Mouse (Mus musculus): ENCODE measurements at regions not wholly inside any gene's neighbourhood (a gene's known extent, or its start where the extent isn't known, plus 50 kb on each side); places are given as distances from the start of the nearest gene placed in this dataset.
A peak's percentile ranks its signal among the peaks of the same experiment; 100 is the strongest.

DNA sequence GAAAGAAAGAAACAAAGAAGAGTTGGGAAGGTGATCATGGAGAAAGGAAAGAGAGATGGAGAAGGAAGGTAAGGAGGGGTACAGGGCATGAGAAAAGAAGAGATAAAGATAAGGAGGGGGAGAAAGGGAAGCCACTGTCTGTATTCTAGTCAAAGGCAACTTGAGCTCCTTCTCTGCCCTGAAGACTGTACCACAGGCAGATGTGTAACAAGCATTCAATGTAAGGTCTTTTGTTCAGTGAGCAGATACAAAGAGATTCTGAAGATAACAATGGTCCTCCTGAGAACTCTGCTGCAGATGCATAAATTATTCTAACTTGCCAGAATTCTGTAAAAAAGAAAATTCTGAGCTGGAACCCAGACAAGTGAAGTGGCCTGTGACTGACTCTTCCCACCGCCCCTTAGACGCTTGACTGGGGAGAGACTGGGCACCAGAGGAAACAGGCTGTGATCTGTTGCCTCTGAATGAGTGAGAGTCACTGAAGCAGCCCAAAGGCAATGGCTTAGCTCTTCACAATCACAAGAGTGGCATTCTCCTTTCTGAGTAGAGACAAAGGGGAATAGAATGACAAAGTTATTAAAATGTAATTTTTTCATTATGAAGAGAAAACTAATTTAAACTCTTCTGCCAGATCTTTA lies 564.0 kb upstream of the Arpp21 start:
- TF ChIP-seq CTCF (IDR thresholded peaks at IDR 0.05; ENCODE audit: borderline replicate concordance, insufficient read depth, low read depth, low read length) = no peak
- no peak for TF ChIP-seq POLR2A (IDR thresholded peaks at IDR 0.05; ENCODE audit: borderline replicate concordance, insufficient read depth, low read length)
- H3K4me1 ChIP-seq (ENCODE audit: control insufficient read depth, insufficient read depth, low read length) = no peaks in the 10 kb centered on the region
- H3K4me3 ChIP-seq (replicated peaks; ENCODE audit: insufficient read depth, low read depth, low read length) = no peak overlapping the region
- H3K27me3 ChIP-seq (ENCODE audit: control insufficient read depth, insufficient read depth, low read length) = no peaks in the 10 kb centered on the region
- DNase-seq = no peak
- WGBS = 50% methylated on average over 2 of the region's 2 CpGs
- no peak overlapping the region for H3K27ac ChIP-seq (ENCODE audit: insufficient read depth, low read length)

DNA sequence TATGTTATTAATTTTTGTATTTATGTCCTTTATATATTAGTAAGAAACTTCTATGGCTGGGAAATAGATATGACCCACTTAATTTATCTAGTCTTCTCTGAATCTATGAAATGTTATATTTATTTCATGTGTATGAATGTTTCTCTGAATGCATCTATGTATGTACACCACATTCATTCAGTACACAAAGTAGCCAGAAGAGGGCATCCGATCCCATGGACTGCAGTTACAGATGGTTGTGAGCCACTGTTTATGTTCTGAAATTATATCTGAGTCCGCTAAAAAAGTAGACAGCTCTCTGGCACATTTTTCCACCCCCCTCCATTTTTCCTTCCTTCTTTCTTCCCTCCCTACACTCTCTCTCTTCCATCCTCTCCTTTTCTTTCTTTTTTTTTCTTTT lies 557.8 kb upstream of the Arpp21 start:
- DNase-seq = no peak
- Histone ChIP-seq H3K4me1 (ENCODE audit: control insufficient read depth, insufficient read depth, low read length) (no peaks in the 10 kb centered on the region), H3K27me3 (ENCODE audit: control insufficient read depth, insufficient read depth, low read length) (no peaks in the 10 kb centered on the region), H3K27ac (ENCODE audit: insufficient read depth, low read length) (no peak overlapping the region), H3K4me3 (replicated peaks; ENCODE audit: insufficient read depth, low read depth, low read length) (no peak overlapping the region)
- TF ChIP-seq CTCF (IDR thresholded peaks at IDR 0.05; ENCODE audit: borderline replicate concordance, insufficient read depth, low read depth, low read length) (no peak), POLR2A (IDR thresholded peaks at IDR 0.05; ENCODE audit: borderline replicate concordance, insufficient read depth, low read length) (no peak)
- 79% methylated on average over 2 of the region's 2 CpGs for WGBS

DNA sequence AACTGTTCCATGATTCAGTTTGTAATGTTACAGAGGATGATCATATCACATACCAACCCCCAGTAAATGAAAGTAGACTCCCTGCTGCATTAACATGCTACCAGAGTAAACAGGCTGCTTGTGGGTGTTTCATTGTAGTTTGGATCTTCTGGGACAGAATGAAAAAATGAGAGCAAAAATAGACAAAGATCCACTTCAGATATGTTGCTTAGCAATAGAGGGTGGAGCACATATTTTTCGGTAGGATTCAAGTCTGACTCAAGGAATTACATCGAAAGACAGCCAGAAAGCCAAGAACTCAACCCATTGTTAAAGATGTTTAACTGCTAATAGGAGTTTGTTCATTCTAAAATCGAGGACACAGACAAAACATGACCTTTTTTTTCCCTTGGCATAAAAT lies 536.2 kb upstream of the Arpp21 start:
- no peaks in the 10 kb centered on the region for H3K27me3 ChIP-seq (ENCODE audit: control insufficient read depth, insufficient read depth, low read length)
- H3K4me1 ChIP-seq (ENCODE audit: control insufficient read depth, insufficient read depth, low read length) = no peaks in the 10 kb centered on the region
- WGBS = 77% methylated on average over 3 of the region's 3 CpGs
- TF ChIP-seq CTCF (IDR thresholded peaks at IDR 0.05; ENCODE audit: borderline replicate concordance, insufficient read depth, low read depth, low read length) = no peak
- DNase-seq = no peak
- H3K4me3 ChIP-seq (replicated peaks; ENCODE audit: insufficient read depth, low read depth, low read length) = no peak overlapping the region
- H3K27ac ChIP-seq (ENCODE audit: insufficient read depth, low read length) = no peak overlapping the region

DNA sequence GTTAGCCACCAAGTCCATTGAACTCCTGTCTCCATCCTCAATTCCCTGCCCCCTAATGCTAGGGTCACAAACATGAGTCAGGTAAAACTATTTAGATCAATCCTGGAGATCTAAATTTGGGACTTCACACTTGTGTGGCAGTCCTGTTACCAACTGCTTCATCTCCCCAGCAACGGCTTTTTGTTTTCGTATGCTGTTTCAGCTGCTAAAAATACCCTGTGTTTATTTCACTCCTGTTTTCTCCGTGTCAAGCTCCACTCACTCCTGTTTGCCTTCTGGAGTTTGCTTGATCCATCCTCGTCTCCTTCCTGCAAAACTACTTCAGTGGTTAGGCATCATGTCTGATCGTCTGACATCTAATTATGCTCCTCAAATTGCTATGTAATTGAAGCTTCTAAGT lies 508.9 kb upstream of the Arpp21 start:
- H3K4me1 ChIP-seq (ENCODE audit: control insufficient read depth, insufficient read depth, low read length) = no peaks in the 10 kb centered on the region; the same call in 1 of the 2 replicates
- no peak for TF ChIP-seq CTCF (IDR thresholded peaks at IDR 0.05; ENCODE audit: borderline replicate concordance, insufficient read depth, low read depth, low read length)
- no peak for TF ChIP-seq POLR2A (IDR thresholded peaks at IDR 0.05; ENCODE audit: borderline replicate concordance, insufficient read depth, low read length)
- 48% methylated on average over 5 of the region's 5 CpGs for WGBS
- no peak overlapping the region for H3K4me3 ChIP-seq (replicated peaks; ENCODE audit: insufficient read depth, low read depth, low read length)
- H3K27me3 ChIP-seq (ENCODE audit: control insufficient read depth, insufficient read depth, low read length) = no peaks in the 10 kb centered on the region
- no peak overlapping the region for H3K27ac ChIP-seq (ENCODE audit: insufficient read depth, low read length)
- DNase-seq = no peak

DNA sequence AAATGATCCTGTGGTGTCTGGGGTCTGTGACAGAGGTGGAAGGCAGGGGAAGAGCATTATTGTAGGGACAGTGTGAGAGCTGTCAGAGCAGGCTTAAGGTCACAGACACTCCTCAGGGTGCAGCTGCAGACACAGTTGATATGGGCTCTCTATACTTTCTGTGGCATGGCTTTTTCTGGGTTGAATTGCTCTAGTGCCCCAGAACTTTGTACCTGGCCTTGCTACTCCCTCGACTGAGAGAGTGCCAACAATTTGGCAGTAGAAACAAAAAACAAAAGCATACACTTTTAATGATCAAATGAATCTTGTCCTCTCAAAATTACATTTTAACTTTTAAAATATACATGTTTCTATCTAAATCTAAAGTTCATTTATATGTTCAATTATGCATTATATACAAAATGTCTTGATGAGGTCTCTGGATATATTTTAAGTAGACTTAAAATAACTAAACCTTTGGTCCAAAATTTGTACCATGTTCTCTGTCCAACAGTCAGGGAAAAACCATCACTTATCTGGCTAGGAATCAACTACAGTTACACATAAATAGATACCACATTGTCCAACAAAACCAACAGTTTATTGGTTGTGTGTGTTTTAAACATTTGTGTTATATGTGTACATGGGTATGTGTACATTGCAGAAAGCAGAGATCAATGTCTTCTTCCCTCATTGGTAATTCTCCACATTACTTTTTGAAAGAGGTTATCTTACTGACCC lies 508.3 kb upstream of the Arpp21 start:
- DNase-seq = no peak
- Histone ChIP-seq H3K27ac (ENCODE audit: insufficient read depth, low read length) (no peak overlapping the region), H3K4me3 (replicated peaks; ENCODE audit: insufficient read depth, low read depth, low read length) (no peak overlapping the region), H3K27me3 (ENCODE audit: control insufficient read depth, insufficient read depth, low read length) (no peaks in the 10 kb centered on the region), H3K4me1 (ENCODE audit: control insufficient read depth, insufficient read depth, low read length) (no peaks in the 10 kb centered on the region; the same call in 1 of the 2 replicates)
- TF ChIP-seq POLR2A (IDR thresholded peaks at IDR 0.05; ENCODE audit: borderline replicate concordance, insufficient read depth, low read length) (no peak), CTCF (IDR thresholded peaks at IDR 0.05; ENCODE audit: borderline replicate concordance, insufficient read depth, low read depth, low read length) (no peak)
- WGBS = 39% methylated on average over 1 of the region's 1 CpGs

DNA sequence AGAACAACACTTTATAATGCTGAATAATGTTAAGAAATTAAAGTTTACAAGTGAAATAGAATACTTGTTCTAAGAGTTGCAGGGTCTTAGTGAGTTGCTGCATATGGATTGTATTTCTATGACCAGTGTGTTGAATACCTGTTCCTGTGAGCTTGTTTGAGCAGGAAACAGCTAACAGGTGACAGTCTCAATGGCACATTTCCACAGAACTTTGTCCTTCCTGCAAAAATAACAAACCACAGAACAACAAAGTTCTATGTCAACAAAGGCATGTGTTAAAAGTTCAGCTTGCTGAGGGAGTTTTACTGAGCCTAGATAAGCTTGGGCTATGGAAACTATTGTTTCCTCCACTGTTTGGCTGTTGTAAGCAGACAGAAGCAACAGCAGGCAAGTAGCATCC lies 500.0 kb upstream of the Arpp21 start:
- TF ChIP-seq CTCF (IDR thresholded peaks at IDR 0.05; ENCODE audit: borderline replicate concordance, insufficient read depth, low read depth, low read length) (no peak), POLR2A (IDR thresholded peaks at IDR 0.05; ENCODE audit: borderline replicate concordance, insufficient read depth, low read length) (no peak)
- Histone ChIP-seq H3K4me3 (replicated peaks; ENCODE audit: insufficient read depth, low read depth, low read length) (no peak overlapping the region), H3K4me1 (ENCODE audit: control insufficient read depth, insufficient read depth, low read length) (no peaks in the 10 kb centered on the region), H3K27me3 (ENCODE audit: control insufficient read depth, insufficient read depth, low read length) (no peaks in the 10 kb centered on the region), H3K27ac (ENCODE audit: insufficient read depth, low read length) (no peak overlapping the region)
- DNase-seq = no peak

DNA sequence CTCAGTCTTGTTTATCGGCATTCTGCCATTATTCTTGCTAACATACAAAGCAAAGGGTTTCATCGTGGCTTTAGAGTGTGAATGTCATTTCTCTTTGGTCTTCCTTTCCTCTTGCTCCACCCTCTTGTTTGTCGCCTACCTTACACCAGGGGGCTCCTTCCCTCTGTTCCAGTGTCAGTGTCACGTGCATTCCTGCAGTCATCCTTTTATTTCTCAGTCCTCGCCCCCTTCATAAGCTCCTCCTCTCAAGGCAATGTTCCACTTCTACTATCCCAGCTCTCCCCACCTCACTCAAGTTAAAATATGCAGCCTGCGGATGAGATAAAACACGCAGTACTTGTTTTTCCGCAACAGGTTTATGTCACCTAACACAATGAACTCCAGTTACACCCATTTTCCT lies 489.8 kb upstream of the Arpp21 start:
- Histone ChIP-seq H3K4me1 (ENCODE audit: control insufficient read depth, insufficient read depth, low read length) (no peaks in the 10 kb centered on the region), H3K27me3 (ENCODE audit: control insufficient read depth, insufficient read depth, low read length) (no peaks in the 10 kb centered on the region), H3K27ac (ENCODE audit: insufficient read depth, low read length) (no peak overlapping the region), H3K4me3 (replicated peaks; ENCODE audit: insufficient read depth, low read depth, low read length) (no peak overlapping the region)
- TF ChIP-seq POLR2A (IDR thresholded peaks at IDR 0.05; ENCODE audit: borderline replicate concordance, insufficient read depth, low read length) (no peak), CTCF (IDR thresholded peaks at IDR 0.05; ENCODE audit: borderline replicate concordance, insufficient read depth, low read depth, low read length) (peak; percentile 36; the same call in 1 of the 2 replicates)
- WGBS = 68% methylated on average over 8 of the region's 8 CpGs
- no peak for DNase-seq

DNA sequence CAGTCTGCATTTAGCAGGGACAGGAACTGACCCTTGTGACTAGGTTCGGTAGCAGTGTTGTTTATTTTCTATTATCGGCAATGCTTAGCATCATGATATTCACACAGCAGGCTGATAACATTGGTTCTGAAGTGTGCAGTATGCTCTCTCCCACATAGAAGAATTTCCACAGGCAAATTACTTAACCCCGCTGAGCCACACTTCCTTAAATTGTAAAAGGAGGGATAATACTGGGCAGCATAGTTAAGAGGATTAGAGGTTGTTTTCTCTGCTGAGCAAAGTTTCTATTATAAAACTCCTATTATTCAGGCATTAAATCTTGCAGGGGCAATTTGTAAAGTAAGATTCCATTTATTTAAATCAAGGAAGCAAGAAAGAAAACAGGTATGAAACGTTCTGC lies 489.4 kb upstream of the Arpp21 start:
- H3K27ac ChIP-seq (ENCODE audit: insufficient read depth, low read length) = no peak overlapping the region
- no peak for TF ChIP-seq POLR2A (IDR thresholded peaks at IDR 0.05; ENCODE audit: borderline replicate concordance, insufficient read depth, low read length)
- TF ChIP-seq CTCF (IDR thresholded peaks at IDR 0.05; ENCODE audit: borderline replicate concordance, insufficient read depth, low read depth, low read length) = no peak
- no peaks in the 10 kb centered on the region for H3K4me1 ChIP-seq (ENCODE audit: control insufficient read depth, insufficient read depth, low read length)

More for the DNA sequence above, 489.4 kb upstream of the Arpp21 start:
- Histone ChIP-seq H3K4me3 (replicated peaks; ENCODE audit: insufficient read depth, low read depth, low read length) (no peak overlapping the region), H3K27me3 (ENCODE audit: control insufficient read depth, insufficient read depth, low read length) (no peaks in the 10 kb centered on the region)
- DNase-seq = no peak
- 60% methylated on average over 4 of the region's 4 CpGs for WGBS
